Mouse (Mus musculus): ENCODE data around the gene Klhl40.

Gene Klhl40

GRCm38 (mm10) chr9:121826356-121826755 is 48.9 kb downstream of the Klhl40 start:
- no peak for DNase-seq (ENCODE audit: low spot score in 2 of 2)

- DNase-seq (ENCODE audit: low spot score in 2 of 2), result no peak
These were observed 50.9 kb downstream of the Klhl40 start for GRCm38 (mm10) chr9:121828314-121828713.

GRCm38 (mm10) chr9:121829270-121829992 is 52.0 kb downstream of the Klhl40 start:
- no peak for DNase-seq (ENCODE audit: low spot score in 2 of 2)

GRCm38 (mm10) chr9:121830243-121830955 is 53.0 kb downstream of the Klhl40 start:
- DNase-seq (ENCODE audit: low spot score in 2 of 2), result peak in 1 of 2 experiments; percentile 22

- DNase-seq (ENCODE audit: low spot score in 2 of 2), result peak; percentile 39 to 77
These were observed 53.5 kb downstream of the Klhl40 start for GRCm38 (mm10) chr9:121830956-121831293.
